Mouse (Mus musculus): ENCODE measurements around the gene Efhd1. TPM values are rescaled to one million over a fixed set of nuclear protein-coding genes. Genes with fewer than 3 reads are reported as not detected.
A peak's percentile ranks its signal among the peaks of the same experiment; 100 is the strongest.

Efhd1 gene
- polyA plus RNA-seq, 1 experiment from 2014 or later = 6.4 TPM

- H3K27me3 ChIP-seq (replicated peaks; ENCODE audit: control insufficient read depth, insufficient read depth, low read length) = no peaks in the 10 kb centered on the region
- DNase-seq (ENCODE audit: low spot score) (no peak), ATAC-seq (ENCODE audit: low read depth) (no peak)
- H3K9ac ChIP-seq (ENCODE audit: low read depth, low read length) = no peak overlapping the region
- WGBS = 75% methylated on average over 8 of the region's 8 CpGs
- no peaks in the 10 kb centered on the region for H3K9me3 ChIP-seq (ENCODE audit: control insufficient read depth, low read length)
- H3K27ac ChIP-seq (replicated peaks; ENCODE audit: low read depth, low read length) = no peak overlapping the region
- no peak overlapping the region for H3K4me2 ChIP-seq (ENCODE audit: low read depth, low read length)
- H3K4me3 ChIP-seq (ENCODE audit: low read depth, low read length) = no peak overlapping the region
- no peaks in the 10 kb centered on the region for H3K4me1 ChIP-seq (ENCODE audit: control insufficient read depth, insufficient read depth, low read length)
- peaks cover 45% of the 10 kb centered on the region for H3K36me3 ChIP-seq (ENCODE audit: control insufficient read depth, insufficient read depth, low read length)
Measured at GRCm38 (mm10) chr1:87239056-87239455, 25.1 kb upstream of the Efhd1 start.

- Histone ChIP-seq H3K9me3 (ENCODE audit: control insufficient read depth, low read length) (no peaks in the 10 kb centered on the region), H3K27ac (replicated peaks; ENCODE audit: low read depth, low read length) (no peak overlapping the region), H3K27me3 (replicated peaks; ENCODE audit: control insufficient read depth, insufficient read depth, low read length) (no peaks in the 10 kb centered on the region), H3K4me2 (ENCODE audit: low read depth, low read length) (no peak overlapping the region), H3K4me1 (ENCODE audit: control insufficient read depth, insufficient read depth, low read length) (no peaks in the 10 kb centered on the region), H3K9ac (ENCODE audit: low read depth, low read length) (no peak overlapping the region), H3K4me3 (ENCODE audit: low read depth, low read length) (no peak overlapping the region), H3K36me3 (ENCODE audit: control insufficient read depth, insufficient read depth, low read length) (peaks cover 20% of the 10 kb centered on the region; the same call in 1 of the 2 replicates)
- no peak for DNase-seq (ENCODE audit: low spot score)
- 89% methylated on average over 8 of the region's 8 CpGs for WGBS
- ATAC-seq (ENCODE audit: low read depth) = no peak
Measured at GRCm38 (mm10) chr1:87243021-87243420, 21.1 kb upstream of the Efhd1 start.

- 38% methylated on average over 1 of the region's 1 CpGs for WGBS
Measured at GRCm38 (mm10) chr1:87245430-87245829, 18.7 kb upstream of the Efhd1 start.

GRCm38 (mm10) chr1:87245929-87246815 lies 18.0 kb upstream of the Efhd1 start:
- Histone ChIP-seq H3K9ac (ENCODE audit: low read depth, low read length) (no peak overlapping the region), H3K27me3 (replicated peaks; ENCODE audit: control insufficient read depth, insufficient read depth, low read length) (no peaks in the 10 kb centered on the region), H3K4me1 (ENCODE audit: control insufficient read depth, insufficient read depth, low read length) (no peaks in the 10 kb centered on the region), H3K36me3 (ENCODE audit: control insufficient read depth, insufficient read depth, low read length) (no peaks in the 10 kb centered on the region), H3K27ac (replicated peaks; ENCODE audit: low read depth, low read length) (no peak overlapping the region), H3K4me2 (ENCODE audit: low read depth, low read length) (peak overlapping the region; percentile 41), H3K4me3 (ENCODE audit: low read depth, low read length) (no peak overlapping the region), H3K9me3 (ENCODE audit: control insufficient read depth, low read length) (no peaks in the 10 kb centered on the region)
- ATAC-seq (ENCODE audit: low read depth) (peak; percentile 91), DNase-seq (ENCODE audit: low spot score) (peak; percentile 72)
- WGBS = 25% methylated on average over 20 of the region's 22 CpGs

More at GRCm38 (mm10) chr1:87245430-87245829, 18.7 kb upstream of the Efhd1 start:
- Histone ChIP-seq H3K4me3 (ENCODE audit: low read depth, low read length) (no peak overlapping the region), H3K4me1 (ENCODE audit: control insufficient read depth, insufficient read depth, low read length) (no peaks in the 10 kb centered on the region), H3K9me3 (ENCODE audit: control insufficient read depth, low read length) (no peaks in the 10 kb centered on the region), H3K9ac (ENCODE audit: low read depth, low read length) (no peak overlapping the region), H3K4me2 (ENCODE audit: low read depth, low read length) (no peak overlapping the region), H3K27ac (replicated peaks; ENCODE audit: low read depth, low read length) (no peak overlapping the region), H3K36me3 (ENCODE audit: control insufficient read depth, insufficient read depth, low read length) (no peaks in the 10 kb centered on the region), H3K27me3 (replicated peaks; ENCODE audit: control insufficient read depth, insufficient read depth, low read length) (no peaks in the 10 kb centered on the region)
- DNase-seq (ENCODE audit: low spot score) = no peak
- no peak for ATAC-seq (ENCODE audit: low read depth)

- Histone ChIP-seq H3K36me3 (ENCODE audit: control insufficient read depth, insufficient read depth, low read length) (no peaks in the 10 kb centered on the region), H3K4me3 (ENCODE audit: low read depth, low read length) (no peak overlapping the region), H3K9me3 (ENCODE audit: control insufficient read depth, low read length) (no peaks in the 10 kb centered on the region), H3K9ac (ENCODE audit: low read depth, low read length) (no peak overlapping the region), H3K4me1 (ENCODE audit: control insufficient read depth, insufficient read depth, low read length) (no peaks in the 10 kb centered on the region), H3K27me3 (replicated peaks; ENCODE audit: control insufficient read depth, insufficient read depth, low read length) (no peaks in the 10 kb centered on the region), H3K4me2 (ENCODE audit: low read depth, low read length) (no peak overlapping the region), H3K27ac (replicated peaks; ENCODE audit: low read depth, low read length) (no peak overlapping the region)
- 51% methylated on average over 5 of the region's 5 CpGs for WGBS
- no peak for ATAC-seq (ENCODE audit: low read depth)
- peak; percentile 51 for DNase-seq (ENCODE audit: low spot score)
Measured at GRCm38 (mm10) chr1:87252040-87252609, 12.0 kb upstream of the Efhd1 start.

GRCm38 (mm10) chr1:87255173-87255572 lies 9.0 kb upstream of the Efhd1 start:
- H3K36me3 ChIP-seq (ENCODE audit: control insufficient read depth, insufficient read depth, low read length) = no peaks in the 10 kb centered on the region
- DNase-seq (ENCODE audit: low spot score) (no peak), ATAC-seq (ENCODE audit: low read depth) (no peak)
- H3K4me1 ChIP-seq (ENCODE audit: control insufficient read depth, insufficient read depth, low read length) = no peaks in the 10 kb centered on the region
- H3K4me2 ChIP-seq (ENCODE audit: low read depth, low read length) = no peak overlapping the region
- H3K9me3 ChIP-seq (ENCODE audit: control insufficient read depth, low read length) = no peaks in the 10 kb centered on the region
- no peak overlapping the region for H3K4me3 ChIP-seq (ENCODE audit: low read depth, low read length)
- peaks cover 20% of the 10 kb centered on the region for H3K27me3 ChIP-seq (replicated peaks; ENCODE audit: control insufficient read depth, insufficient read depth, low read length)
- H3K9ac ChIP-seq (ENCODE audit: low read depth, low read length) = no peak overlapping the region
- WGBS = 57% methylated on average over 4 of the region's 4 CpGs
- H3K27ac ChIP-seq (replicated peaks; ENCODE audit: low read depth, low read length) = no peak overlapping the region

- H3K4me1 ChIP-seq (ENCODE audit: control insufficient read depth, insufficient read depth, low read length) = no peaks in the 10 kb centered on the region
- DNase-seq (ENCODE audit: low spot score) (no peak), ATAC-seq (ENCODE audit: low read depth) (no peak)
- H3K9ac ChIP-seq (ENCODE audit: low read depth, low read length) = no peak overlapping the region
- no peaks in the 10 kb centered on the region for H3K9me3 ChIP-seq (ENCODE audit: control insufficient read depth, low read length)
- 20% methylated on average over 11 of the region's 11 CpGs for WGBS
- H3K27ac ChIP-seq (replicated peaks; ENCODE audit: low read depth, low read length) = no peak overlapping the region
- no peak overlapping the region for H3K4me2 ChIP-seq (ENCODE audit: low read depth, low read length)
- H3K27me3 ChIP-seq (replicated peaks; ENCODE audit: control insufficient read depth, insufficient read depth, low read length) = peaks cover 33% of the 10 kb centered on the region
- no peaks in the 10 kb centered on the region for H3K36me3 ChIP-seq (ENCODE audit: control insufficient read depth, insufficient read depth, low read length)
- no peak overlapping the region for H3K4me3 ChIP-seq (ENCODE audit: low read depth, low read length)
Measured at GRCm38 (mm10) chr1:87257691-87258090, 6.5 kb upstream of the Efhd1 start.

- Histone ChIP-seq H3K9me3 (ENCODE audit: control insufficient read depth, low read length) (no peaks in the 10 kb centered on the region), H3K9ac (ENCODE audit: low read depth, low read length) (no peak overlapping the region), H3K27ac (replicated peaks; ENCODE audit: low read depth, low read length) (no peak overlapping the region), H3K4me3 (ENCODE audit: low read depth, low read length) (no peak overlapping the region), H3K4me1 (ENCODE audit: control insufficient read depth, insufficient read depth, low read length) (no peaks in the 10 kb centered on the region), H3K36me3 (ENCODE audit: control insufficient read depth, insufficient read depth, low read length) (no peaks in the 10 kb centered on the region), H3K27me3 (replicated peaks; ENCODE audit: control insufficient read depth, insufficient read depth, low read length) (peaks cover 41% of the 10 kb centered on the region), H3K4me2 (ENCODE audit: low read depth, low read length) (no peak overlapping the region)
- DNase-seq (ENCODE audit: low spot score) (no peak), ATAC-seq (ENCODE audit: low read depth) (no peak)
- WGBS = 9% methylated on average over 14 of the region's 14 CpGs
Measured at GRCm38 (mm10) chr1:87258484-87258883, 5.7 kb upstream of the Efhd1 start.
